46 mouse cellular contexts compared by ENCODE assay signal in the genomic region with DNA sequence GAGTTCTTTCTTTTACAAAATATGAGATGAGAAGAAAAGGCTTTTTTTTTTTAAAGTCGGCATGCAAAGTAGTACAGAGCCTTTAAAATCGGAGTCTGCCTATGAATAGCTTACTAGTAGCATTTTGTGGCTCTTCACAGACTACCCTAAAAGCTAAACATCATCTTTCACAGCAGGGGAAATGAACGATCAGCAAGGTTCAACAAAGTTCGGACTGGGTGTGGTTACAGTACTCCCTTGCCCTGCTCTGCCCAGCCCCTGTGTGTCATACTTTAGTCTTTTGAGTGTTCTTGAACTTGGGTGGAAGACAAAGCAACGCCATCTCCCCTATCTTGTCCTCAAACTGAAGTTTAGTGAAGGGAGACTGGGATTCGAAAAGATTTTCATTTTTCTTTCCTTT. TPM values are rescaled to one million over a fixed set of nuclear protein-coding genes. Genes with fewer than 3 reads are reported as not detected.
"Had no signal": no experiment of that assay in that cellular context is flagged by ENCODE, and none has a peak within 500 bp of the region (broad histone marks: within the 10 kb centered on the region; RNA-seq: fewer than 3 reads in every experiment).

No protein-coding gene starts in this region.

- DNase-seq: left cerebral cortex, postnatal 4 days; liver; liver, embryonic 13.5 days; liver, postnatal 0 days; lung, adult 18-20 months; lung, adult 2 months; lung, embryonic 14.5 days; lung, postnatal 10 days; lung, postnatal 14 days; lung, postnatal 36 days; lung, postnatal 4 days; midbrain, embryonic 14.5 days had no signal

- H3K9me3 ChIP-seq: limb, embryonic 10.5 days; limb, embryonic 12.5 days; limb, embryonic 13.5 days; limb, embryonic 15.5 days; liver, embryonic 12.5 days; liver, embryonic 13.5 days; liver, embryonic 15.5 days; lung, embryonic 15.5 days; megakaryocyte, embryonic 14.5 days; midbrain, embryonic 10.5 days; midbrain, embryonic 12.5 days; midbrain, embryonic 13.5 days; midbrain, embryonic 15.5 days; neural tube, embryonic 12.5 days had no signal

- H3K36me3 ChIP-seq: limb, embryonic 10.5 days; limb, embryonic 12.5 days; limb, embryonic 13.5 days; limb, embryonic 15.5 days; liver, embryonic 12.5 days; liver, embryonic 13.5 days; liver, embryonic 15.5 days; lung, embryonic 15.5 days; midbrain, embryonic 10.5 days; midbrain, embryonic 12.5 days; midbrain, embryonic 13.5 days; midbrain, embryonic 15.5 days; neural tube, embryonic 12.5 days had no signal

- H3K4me3 ChIP-seq: limb, embryonic 10.5 days; limb, embryonic 12.5 days; limb, embryonic 13.5 days; limb, embryonic 15.5 days; liver, embryonic 12.5 days; liver, embryonic 13.5 days; liver, embryonic 15.5 days; lung, embryonic 15.5 days; megakaryocyte, embryonic 14.5 days; midbrain, embryonic 10.5 days; midbrain, embryonic 12.5 days; midbrain, embryonic 13.5 days; midbrain, embryonic 15.5 days; myocyte; neural tube, embryonic 12.5 days had no signal

- H3K4me2 ChIP-seq: limb, embryonic 12.5 days; limb, embryonic 13.5 days; limb, embryonic 15.5 days; liver, embryonic 11.5 days; liver, embryonic 12.5 days; liver, embryonic 13.5 days; liver, embryonic 15.5 days; lung, embryonic 14.5 days; lung, embryonic 15.5 days; midbrain, embryonic 11.5 days; midbrain, embryonic 12.5 days; midbrain, embryonic 13.5 days; midbrain, embryonic 15.5 days; neural tube, embryonic 12.5 days had no signal

- H3K9ac ChIP-seq: limb, embryonic 12.5 days; limb, embryonic 13.5 days; limb, embryonic 15.5 days; liver, embryonic 12.5 days; liver, embryonic 13.5 days; liver, embryonic 14.5 days; liver, embryonic 15.5 days; liver, postnatal 0 days; lung, embryonic 14.5 days; lung, embryonic 15.5 days; midbrain, embryonic 12.5 days; midbrain, embryonic 13.5 days; midbrain, embryonic 15.5 days; neural tube, embryonic 12.5 days had no signal

- H3K27ac ChIP-seq: limb, embryonic 10.5 days; limb, embryonic 12.5 days; limb, embryonic 13.5 days; limb, embryonic 15.5 days; liver, embryonic 12.5 days; liver, embryonic 13.5 days; liver, embryonic 14.5 days; liver, embryonic 15.5 days; lung, embryonic 15.5 days; macrophage; midbrain, embryonic 10.5 days; midbrain, embryonic 12.5 days; midbrain, embryonic 13.5 days; midbrain, embryonic 15.5 days; neural tube, embryonic 12.5 days had no signal

- H3K4me1 ChIP-seq: liver, embryonic 12.5 days; liver, embryonic 13.5 days; liver, embryonic 15.5 days had no signal

RNA-seq across cellular contexts. Expression of a gene that starts 5.7 kb away (rescaled TPM):
- total RNA-seq: megakaryocyte progenitor cell, adult 5-6 weeks; megakaryocyte, adult 5-6 weeks; megakaryocyte-erythroid progenitor cell, adult 5-6 weeks; monocyte, adult 5-6 weeks had no signal
- polyA plus RNA-seq: macrophage, myocyte had no signal

RNA-seq across cellular contexts. Expression of a gene that starts 44.8 kb away (rescaled TPM):
- total RNA-seq: left cerebral cortex, postnatal 10 days; left cerebral cortex, postnatal 14 days; left cerebral cortex, postnatal 25 days; left cerebral cortex, postnatal 36 days; left cerebral cortex, postnatal 4 days; liver, adult 2 months; megakaryocyte progenitor cell, adult 5-6 weeks; megakaryocyte, adult 5-6 weeks; megakaryocyte-erythroid progenitor cell, adult 5-6 weeks; midbrain, postnatal 0 days; monocyte, adult 5-6 weeks had no signal
- polyA plus RNA-seq: limb, embryonic 10.5 days; limb, embryonic 11.5 days; limb, embryonic 13.5 days; limb, embryonic 14.5 days; limb, embryonic 15.5 days; liver, adult 2 months; liver, embryonic 11.5 days; liver, embryonic 12.5 days; liver, embryonic 13.5 days; liver, embryonic 14.5 days; liver, embryonic 15.5 days; liver, embryonic 16.5 days; liver, postnatal 0 days; lung, adult 2 months; lung, embryonic 14.5 days; lung, embryonic 15.5 days; lung, embryonic 16.5 days; lung, postnatal 0 days; macrophage; midbrain, embryonic 10.5 days; midbrain, embryonic 11.5 days; midbrain, embryonic 12.5 days; midbrain, embryonic 13.5 days; midbrain, embryonic 14.5 days; midbrain, postnatal 0 days; myocyte; neural tube, embryonic 11.5 days had no signal

RNA-seq across cellular contexts. Expression of a gene that starts 45.5 kb away (rescaled TPM):
- polyA plus RNA-seq: liver, adult 2 months had no signal
